Mouse (Mus musculus): ENCODE results near the gene Shmt1.
"Not testable (repeated sequence)": the region's sequence is repeated elsewhere in the genome, so short reads cannot be mapped to it uniquely, and the experiment has no call there.

Shmt1 gene

GRCm38 (mm10) chr11:60811618-60812017, at the start of gene Shmt1:
Shmt1 (minus strand) TSS chr11:60811718.
- not testable (repeated sequence) for DNase-seq (ENCODE audit: low read depth, low spot score)

GRCm38 (mm10) chr11:60856587-60856986, 45.1 kb upstream of the Shmt1 start:
- no peak for DNase-seq (ENCODE audit: low read depth, low spot score)

GRCm38 (mm10) chr11:60845415-60845814, 33.9 kb upstream of the Shmt1 start:
- DNase-seq (ENCODE audit: low read depth, low spot score): no peak

GRCm38 (mm10) chr11:60843412-60843811, 31.9 kb upstream of the Shmt1 start:
- DNase-seq (ENCODE audit: low read depth, low spot score): no peak

DNA sequence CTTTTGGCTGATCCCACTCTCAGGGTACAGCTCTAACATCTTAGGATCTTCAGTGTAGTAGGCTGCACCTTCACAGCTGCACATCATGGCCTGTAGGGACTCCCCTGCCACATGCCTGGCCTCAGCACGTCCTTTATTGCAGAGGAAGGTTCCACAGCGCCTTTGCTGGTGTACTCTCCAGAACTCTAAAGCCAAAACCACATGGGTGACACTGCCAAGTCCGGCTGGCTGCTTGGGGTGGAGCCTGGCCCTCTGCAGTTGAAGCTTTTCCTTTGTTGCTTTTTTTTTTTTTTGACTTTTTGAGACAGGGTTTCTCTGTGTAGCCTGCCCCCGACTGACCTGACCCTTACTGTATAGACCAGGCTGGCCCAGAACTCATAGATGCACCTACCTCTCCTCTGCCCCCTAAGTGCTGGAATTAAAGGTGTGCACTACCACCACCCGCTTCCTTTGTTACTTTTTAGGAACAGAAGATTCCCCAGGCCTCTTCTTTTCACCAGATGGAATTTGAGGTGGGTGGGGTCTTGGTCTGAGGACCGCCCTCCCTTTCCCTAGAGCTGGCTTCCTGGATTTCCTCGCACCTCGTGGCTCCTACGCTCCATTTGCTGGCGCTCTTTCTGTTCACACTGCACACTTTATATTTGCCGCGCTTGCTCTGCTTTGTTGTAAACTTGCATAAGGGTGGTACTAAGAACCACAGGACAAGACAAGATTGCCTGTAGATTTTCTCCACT, 30.1 kb upstream of the Shmt1 start:
- DNase-seq (ENCODE audit: low read depth, low spot score): no peak

DNA sequence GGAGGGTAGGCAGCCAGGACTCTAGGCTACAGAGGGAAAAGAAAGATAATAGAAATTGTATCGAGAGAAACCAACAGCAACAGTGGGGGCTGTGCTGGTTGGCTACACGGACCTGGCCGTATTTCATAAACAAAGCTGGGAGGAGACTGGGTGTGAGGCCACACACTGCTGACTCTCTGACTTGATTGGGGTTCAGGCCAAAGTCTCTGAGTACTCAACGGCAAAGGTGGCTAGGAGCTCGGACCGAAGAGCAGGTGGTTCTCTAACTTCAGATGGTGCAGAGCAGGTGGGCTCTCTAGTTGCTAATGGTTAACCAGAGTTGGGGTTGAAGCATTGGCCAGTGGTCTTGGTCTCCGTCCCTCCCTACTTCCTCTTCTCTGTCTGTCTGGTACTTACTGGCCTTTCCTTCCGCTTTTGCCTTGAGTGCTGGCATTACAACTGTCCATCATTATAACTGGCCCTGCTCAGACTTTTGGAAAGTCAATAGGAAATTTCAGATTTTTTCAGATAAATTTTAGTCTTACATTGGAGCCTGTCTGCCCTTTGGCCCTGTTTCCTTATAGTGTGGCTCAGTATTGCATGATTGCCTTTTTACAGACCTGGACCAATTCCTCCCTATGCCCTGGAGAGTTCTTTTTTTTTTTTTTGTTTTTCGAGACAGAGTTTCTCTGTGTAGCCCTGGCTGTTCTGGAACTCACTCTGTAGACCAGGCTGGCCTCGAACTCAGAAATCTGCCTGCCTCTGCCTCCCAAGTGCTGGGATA, 26.3 kb upstream of the Shmt1 start:
- DNase-seq (ENCODE audit: low read depth, low spot score): no peak

DNA sequence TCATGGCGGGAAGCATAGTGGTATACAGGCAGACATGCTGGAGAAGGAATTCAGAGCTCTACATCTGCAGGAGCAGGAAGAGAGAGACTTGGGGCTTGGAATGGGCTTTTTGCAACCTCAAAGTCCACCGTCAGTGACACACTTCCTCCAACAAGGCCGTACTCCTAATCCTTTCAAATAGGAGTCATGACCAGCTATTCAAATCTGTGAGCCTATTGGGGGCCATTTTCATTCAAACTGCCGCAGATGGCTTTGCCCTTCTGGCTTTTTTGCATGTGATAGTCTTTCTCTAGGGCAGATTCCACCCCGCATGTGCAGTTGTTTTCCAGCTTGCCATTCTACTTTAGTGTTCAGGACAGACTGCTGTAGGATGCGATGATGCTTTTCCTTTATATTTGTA, 25.4 kb upstream of the Shmt1 start:
- no peak for DNase-seq (ENCODE audit: low read depth, low spot score)

GRCm38 (mm10) chr11:60830433-60831052, 19.0 kb upstream of the Shmt1 start, which contains the start of gene Dhrs7b:
Dhrs7b (plus strand) TSS chr11:60830631.
- peak; percentile 81 for DNase-seq (ENCODE audit: low read depth, low spot score)

DNA sequence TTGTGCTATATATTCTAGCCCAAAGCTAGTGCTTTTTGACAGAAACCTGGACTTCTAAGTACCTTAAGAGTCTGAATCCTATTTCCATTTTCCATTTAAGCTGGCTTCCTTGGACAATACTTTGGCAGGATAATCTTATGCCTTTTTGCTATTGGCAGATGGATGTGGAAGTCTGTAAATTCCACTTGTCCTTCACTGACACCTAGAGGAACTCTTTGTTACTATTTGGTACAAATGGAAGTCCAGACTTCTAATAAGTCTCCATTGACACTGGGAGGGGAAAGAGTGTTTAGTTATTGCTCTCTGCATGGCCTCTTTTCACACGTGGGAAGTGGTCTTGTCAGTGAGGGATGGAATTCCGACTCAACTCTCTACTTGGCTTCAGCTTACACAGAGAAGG, 17.4 kb upstream of the Shmt1 start:
- DNase-seq (ENCODE audit: low read depth, low spot score): no peak

DNA sequence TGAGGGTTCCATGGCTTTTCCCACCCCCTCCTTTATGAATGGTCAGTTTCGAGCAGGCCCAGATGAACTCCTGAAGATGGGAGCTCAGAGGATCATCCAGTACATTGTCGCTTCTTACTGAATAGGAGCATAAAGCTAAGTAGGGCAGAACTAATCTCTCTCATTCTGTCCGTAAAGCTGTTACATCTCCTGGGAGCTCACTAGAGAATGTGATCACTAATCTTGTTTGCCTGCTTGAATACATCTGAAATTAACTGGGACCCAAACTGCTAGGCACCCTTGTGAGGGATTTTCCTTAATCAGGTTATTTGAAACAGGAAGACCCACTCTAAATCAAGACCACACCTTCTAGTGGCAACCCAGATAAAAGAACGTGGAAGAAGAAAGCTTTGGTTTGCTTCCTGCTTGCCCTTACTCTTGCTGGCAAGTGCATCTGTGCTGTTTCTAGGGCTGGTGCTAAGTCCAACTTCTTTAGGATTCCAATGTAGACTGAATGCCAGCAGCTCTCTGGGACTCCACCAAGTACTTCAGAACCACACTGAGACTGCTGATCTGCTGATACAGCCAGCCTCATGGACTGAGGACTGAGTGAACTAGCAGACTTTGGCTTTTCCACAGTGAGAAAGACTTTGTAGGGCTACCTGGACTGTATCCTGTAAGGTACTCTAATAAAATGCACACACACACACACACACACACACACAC, 15.9 kb upstream of the Shmt1 start:
- DNase-seq (ENCODE audit: low read depth, low spot score): no peak

GRCm38 (mm10) chr11:60826700-60827099, 15.2 kb upstream of the Shmt1 start:
- DNase-seq (ENCODE audit: low read depth, low spot score): no peak

- no peak for DNase-seq (ENCODE audit: low read depth, low spot score)
Measured at GRCm38 (mm10) chr11:60825191-60825590, 13.7 kb upstream of the Shmt1 start.

- DNase-seq (ENCODE audit: low read depth, low spot score): no peak
Measured at GRCm38 (mm10) chr11:60823771-60824170, 12.3 kb upstream of the Shmt1 start.

- no peak for DNase-seq (ENCODE audit: low read depth, low spot score)
Measured at GRCm38 (mm10) chr11:60816398-60816797, 4.9 kb upstream of the Shmt1 start.

GRCm38 (mm10) chr11:60811054-60811460, 461 bp downstream of the Shmt1 start:
- DNase-seq (ENCODE audit: low read depth, low spot score): peak; percentile 57

- no peak for DNase-seq (ENCODE audit: low read depth, low spot score)
Measured at GRCm38 (mm10) chr11:60810046-60810965, 1.2 kb downstream of the Shmt1 start.

DNA sequence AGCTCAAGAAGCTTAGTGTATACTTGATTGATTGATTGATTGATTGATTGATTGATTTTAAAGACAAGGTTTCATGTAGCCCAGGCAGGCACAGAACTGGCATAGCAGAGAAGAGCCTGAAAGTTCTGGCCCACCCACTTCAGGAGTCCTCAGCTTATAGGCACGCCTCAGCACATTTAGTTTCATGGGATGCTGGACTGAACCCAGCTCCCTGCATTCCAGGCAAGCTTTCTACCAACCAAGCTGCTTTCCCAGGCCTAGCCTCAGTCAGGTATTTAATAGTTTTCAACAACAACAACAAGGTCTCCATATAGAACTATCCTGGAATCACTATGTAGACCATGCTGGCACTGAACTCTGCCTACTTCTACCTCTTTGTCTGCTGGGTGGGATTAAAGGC, 2.0 kb downstream of the Shmt1 start:
- DNase-seq (ENCODE audit: low read depth, low spot score): no peak

GRCm38 (mm10) chr11:60808286-60809070, 3.0 kb downstream of the Shmt1 start:
- DNase-seq (ENCODE audit: low read depth, low spot score): no peak

DNA sequence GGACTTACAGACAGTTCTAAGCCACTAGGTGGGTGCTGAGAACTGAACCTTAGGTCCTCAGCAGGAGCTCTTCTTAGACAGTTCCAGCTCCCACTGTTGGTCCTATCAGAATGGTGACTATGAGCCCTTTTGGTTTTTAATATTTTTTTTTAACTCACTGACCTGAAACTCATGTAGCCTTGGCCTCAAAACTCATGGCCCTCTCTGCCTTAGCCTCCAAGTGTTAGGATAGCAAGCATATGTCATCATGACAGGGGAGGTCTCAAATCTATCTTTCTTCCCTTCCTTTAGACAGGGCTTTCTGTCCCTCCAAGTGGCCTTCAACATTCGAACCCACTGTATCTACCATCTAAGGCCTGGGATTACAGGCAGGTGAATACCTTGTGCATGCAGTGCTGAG, 10.6 kb downstream of the Shmt1 start:
- DNase-seq (ENCODE audit: low read depth, low spot score): no peak

GRCm38 (mm10) chr11:60799977-60800376, 11.5 kb downstream of the Shmt1 start:
- no peak for DNase-seq (ENCODE audit: low read depth, low spot score)
